Mouse (Mus musculus): ENCODE data around the gene Krt13. TPM values are rescaled to one million over a fixed set of nuclear protein-coding genes. Genes with fewer than 3 reads are reported as not detected.

Krt13 gene
- not detected in 4 replicates for total RNA-seq (2023)

DNA sequence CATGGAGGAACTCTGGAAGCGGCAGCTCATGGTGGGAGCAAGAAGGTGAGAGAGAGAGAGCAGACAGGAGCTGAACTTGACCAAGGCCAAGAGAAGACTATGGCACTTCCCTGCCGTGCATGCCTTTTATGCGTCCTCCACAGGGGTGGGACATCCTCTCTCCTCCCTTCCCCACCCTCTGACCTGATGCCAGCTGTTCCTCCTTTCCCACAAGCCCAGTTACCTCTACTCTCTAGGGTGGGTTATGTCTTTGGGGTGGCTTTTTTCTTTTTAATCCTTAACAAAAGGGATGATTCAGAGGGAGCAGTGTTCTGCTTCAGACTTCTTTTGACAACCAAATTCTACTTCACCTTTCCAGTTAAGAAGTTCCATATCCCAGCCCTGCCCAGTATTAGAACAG is at the start of gene Krt13:
Krt13 (minus strand) TSS at position 101 of the 400 bp plus-strand sequence.

DNA sequence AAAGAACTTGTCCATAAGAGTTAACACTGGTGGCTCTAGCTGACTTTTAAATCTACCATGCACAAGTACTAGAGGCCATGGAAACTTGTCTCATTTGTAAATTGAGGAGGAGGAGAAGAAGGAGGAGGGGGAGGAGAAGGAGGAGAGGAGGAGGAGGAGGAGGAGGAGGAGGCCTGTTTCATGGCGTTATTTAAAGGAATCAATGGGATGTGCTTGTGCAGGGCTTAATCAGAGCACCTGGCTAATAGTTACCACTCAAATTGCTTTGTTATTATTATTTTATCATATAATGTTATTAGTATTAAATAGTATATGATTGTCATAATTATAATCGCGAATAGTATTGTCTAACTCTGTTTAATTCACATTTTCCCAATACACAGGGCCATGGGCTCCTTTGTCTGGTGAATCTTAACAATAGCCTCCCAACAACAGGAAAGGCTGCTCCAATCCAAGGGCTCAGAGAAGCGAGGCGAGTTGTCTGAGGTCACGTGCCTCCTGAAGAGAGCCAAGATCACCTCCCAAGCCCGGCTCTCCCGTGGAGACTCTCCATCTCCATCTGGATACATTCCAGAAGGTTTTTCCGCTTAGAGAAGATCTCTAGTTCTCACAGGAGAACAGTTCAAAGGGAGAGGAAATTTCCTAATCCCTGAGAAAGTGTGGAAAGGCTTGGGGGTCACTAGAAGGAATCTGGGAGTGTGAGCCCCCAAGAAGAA is 27.4 kb upstream of the Krt13 start, which contains the start of gene Krt19:
Krt19 (minus strand) TSS at position 51 of the 716 bp plus-strand sequence.

DNA sequence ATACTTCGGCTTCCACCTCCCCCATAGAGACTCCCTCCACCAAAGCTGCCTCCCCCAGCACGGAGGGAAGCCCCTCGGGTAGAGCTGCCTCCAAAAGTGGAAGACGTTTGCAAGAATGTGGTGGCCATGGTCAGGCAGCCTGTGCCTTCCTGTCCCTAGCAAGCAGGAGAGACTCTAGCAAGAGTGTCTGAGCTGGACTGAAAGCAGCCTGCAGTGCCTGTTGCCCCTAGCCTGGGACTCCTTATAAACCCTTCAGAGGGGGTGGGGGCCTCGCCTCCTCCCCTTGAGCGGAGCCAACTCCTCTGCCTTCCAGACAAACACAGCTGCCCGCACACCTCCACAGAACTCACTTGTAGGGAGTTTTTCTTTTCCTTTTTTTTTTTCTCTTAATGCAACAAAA is 14.4 kb upstream of the Krt13 start, which contains the start of gene Krt15:
Krt15 (minus strand) TSS at position 198 of the 400 bp plus-strand sequence.

DNA sequence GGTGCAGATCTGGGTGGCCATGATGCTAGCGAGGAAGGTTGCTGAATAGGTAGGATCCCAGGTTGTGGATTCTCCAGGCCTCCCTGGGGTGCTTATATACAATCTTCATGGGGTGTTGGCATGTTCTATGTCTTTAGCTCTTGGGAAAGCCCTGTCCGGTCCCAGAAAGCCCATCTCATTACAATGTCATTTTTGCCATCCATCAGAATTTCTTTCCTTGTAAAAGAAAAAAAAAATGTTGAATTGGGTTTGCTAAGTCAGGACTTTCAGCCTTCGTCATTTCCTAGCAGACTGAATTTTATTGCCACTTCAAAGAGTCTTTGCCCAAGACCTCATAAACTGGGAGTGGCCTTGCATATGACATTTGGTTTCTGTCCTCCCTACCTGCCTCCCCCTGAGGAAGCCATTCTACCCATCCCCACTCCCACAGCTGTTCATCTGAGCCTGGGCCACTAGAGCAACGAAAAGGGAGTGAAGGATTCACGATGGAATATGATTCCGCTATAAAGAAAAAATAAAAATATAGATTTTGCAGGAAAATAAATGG is 15.7 kb downstream of the Krt13 start, which contains the start of gene Krt36:
Krt36 (minus strand) TSS at position 51 of the 547 bp plus-strand sequence.

DNA sequence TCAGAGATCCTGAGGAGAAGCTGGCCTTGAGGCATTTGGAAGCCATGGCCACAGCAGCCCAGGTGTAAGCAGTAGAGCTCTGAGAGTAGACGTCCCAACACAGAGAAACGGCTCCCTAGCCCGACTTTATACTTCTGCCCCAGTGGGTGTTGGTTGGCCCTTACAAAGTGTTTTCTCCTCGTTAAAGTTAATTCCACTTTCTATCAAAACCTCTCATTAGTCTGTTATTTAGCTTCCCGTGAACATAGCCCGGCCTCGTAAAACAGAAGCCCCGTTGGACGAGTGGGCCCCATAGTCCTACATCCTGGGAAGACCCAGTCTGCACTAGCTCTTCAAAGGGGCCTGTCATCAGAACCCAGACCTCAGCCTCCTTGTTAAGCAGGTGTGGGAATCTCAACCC is 25.2 kb downstream of the Krt13 start, which contains the start of gene Krt35:
Krt35 (minus strand) TSS at position 101 of the 400 bp plus-strand sequence.

DNA sequence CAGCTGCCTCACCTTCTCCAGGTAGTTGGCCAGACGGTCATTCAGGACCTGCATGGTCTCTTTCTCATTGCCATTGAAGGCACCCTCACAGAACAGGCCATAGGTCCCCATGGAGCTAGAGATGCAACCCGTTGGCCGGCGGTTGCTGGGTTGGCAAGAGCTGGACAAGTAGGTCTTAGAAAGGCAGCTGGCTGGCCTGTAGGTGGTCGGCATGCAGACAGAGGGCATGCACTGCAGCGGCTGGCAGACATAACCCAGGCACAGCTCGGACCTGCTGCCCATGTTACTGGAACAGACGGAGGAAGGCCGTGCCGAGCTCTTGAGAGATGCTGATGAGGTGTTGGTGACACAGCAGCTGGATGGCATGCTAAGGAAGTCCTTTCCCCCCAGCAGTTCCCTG is 33.5 kb downstream of the Krt13 start, which contains the start of gene Krt32:
Krt32 (minus strand) TSS at position 366 of the 400 bp plus-strand sequence.

Other genes starting within 250 kb of the Krt13 start
- not detected in 4 replicates for gene Krtap9-1, start 248.2 kb downstream of the Krt13 start, total RNA-seq (2023)
- gene Gm11567, start 242.4 kb downstream of the Krt13 start, total RNA-seq (2023) = not detected in 4 replicates
- gene Krtap31-1, start 213.6 kb downstream of the Krt13 start, total RNA-seq (2023) = not detected in 4 replicates
- not detected in 4 replicates for gene Gm11565, start 206.8 kb downstream of the Krt13 start, total RNA-seq (2023)
- not detected in 4 replicates for gene Krtap31-2, start 185.3 kb downstream of the Krt13 start, total RNA-seq (2023)
- gene Krtap9-5, start 173.1 kb downstream of the Krt13 start, total RNA-seq (2023) = not detected in 4 replicates
- gene Krtap29-1, start 142.5 kb downstream of the Krt13 start, total RNA-seq (2023) = not detected in 4 replicates
- gene Krtap16-1, start 135.0 kb downstream of the Krt13 start, total RNA-seq (2023) = not detected in 4 replicates
- gene Krtap17-1, start 127.6 kb downstream of the Krt13 start, total RNA-seq (2023) = not detected in 4 replicates
- not detected in 4 replicates for gene Krt33a, start 105.4 kb downstream of the Krt13 start, total RNA-seq (2023)
- not detected in 4 replicates for gene Krt33b, start 91.7 kb downstream of the Krt13 start, total RNA-seq (2023)
- not detected in 4 replicates for gene Krt34, start 80.0 kb downstream of the Krt13 start, total RNA-seq (2023)
- not detected in 4 replicates for gene Krt31, start 71.0 kb downstream of the Krt13 start, total RNA-seq (2023)
- gene Krt32, start 33.3 kb downstream of the Krt13 start, total RNA-seq (2023) = not detected in 4 replicates
- gene Krt35, start 25.3 kb downstream of the Krt13 start, total RNA-seq (2023) = not detected in 4 replicates
- not detected in 4 replicates for gene Krt36, start 15.9 kb downstream of the Krt13 start, total RNA-seq (2023)
- gene Krt15, start 14.4 kb upstream of the Krt13 start, total RNA-seq (2023) = not detected in 4 replicates
- gene Krt19, start 27.1 kb upstream of the Krt13 start, total RNA-seq (2023) = 0.47 TPM in 1 of 4 replicates, not detected in the others
- not detected in 4 replicates for gene Krt9, start 71.7 kb upstream of the Krt13 start, total RNA-seq (2023)
- not detected in 4 replicates for gene Krt14, start 86.0 kb upstream of the Krt13 start, total RNA-seq (2023)
- gene Krt16, start 127.3 kb upstream of the Krt13 start, total RNA-seq (2023) = not detected in 4 replicates
- not detected in 4 replicates for gene Krt17, start 139.5 kb upstream of the Krt13 start, total RNA-seq (2023)
- not detected in 4 replicates for gene Krt42, start 148.3 kb upstream of the Krt13 start, total RNA-seq (2023)
- gene Eif1, start 198.3 kb upstream of the Krt13 start, total RNA-seq (2023) = 2,416 to 2,657 TPM (median 2,512 TPM) in 4 replicates
- gene Gast, start 212.8 kb upstream of the Krt13 start, total RNA-seq (2023) = not detected in 4 replicates
- 2.0 to 2.6 TPM (median 2.2 TPM) in 4 replicates for gene Hap1, start 234.6 kb upstream of the Krt13 start, total RNA-seq (2023)

Measured in B cell, adult 62 days (primary cell).